Mouse (Mus musculus): ENCODE data around the gene Inmt. TPM values are rescaled to one million over a fixed set of nuclear protein-coding genes. Genes with fewer than 3 reads are reported as not detected.
A peak's percentile ranks its signal among the peaks of the same experiment; 100 is the strongest.

The Inmt gene
- polyA plus RNA-seq (2015; fragmentation: Nextera tagmentation; extraction: Ambion mirVana) = not detected in 2 replicates

DNA sequence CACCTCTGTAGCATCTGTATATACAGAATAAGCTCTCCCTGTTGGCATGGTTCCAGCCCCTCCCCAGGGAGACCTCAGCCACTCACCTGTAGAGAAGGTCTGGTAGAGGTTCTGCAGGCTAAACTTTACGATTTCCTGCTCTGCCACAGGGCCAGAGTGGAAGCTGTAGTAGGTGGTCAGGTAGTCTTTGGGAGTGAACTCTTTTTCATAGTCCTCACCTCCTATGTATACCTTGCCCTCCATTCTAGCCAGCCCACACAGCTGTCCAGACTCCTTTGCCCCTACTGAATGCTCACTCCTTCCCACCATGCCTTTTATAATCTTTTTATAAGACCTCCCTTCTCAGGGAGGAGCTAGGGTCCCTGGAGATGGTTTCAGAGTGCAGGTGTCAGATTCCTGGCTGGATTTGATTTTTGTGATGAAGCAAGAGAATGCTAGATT lies at the start of gene Inmt:
Inmt (minus strand) TSS at position 303 of the 441 bp plus-strand sequence.
- H3K27me3 ChIP-seq (replicated peaks) = peaks cover 43% of the 10 kb centered on the region

DNA sequence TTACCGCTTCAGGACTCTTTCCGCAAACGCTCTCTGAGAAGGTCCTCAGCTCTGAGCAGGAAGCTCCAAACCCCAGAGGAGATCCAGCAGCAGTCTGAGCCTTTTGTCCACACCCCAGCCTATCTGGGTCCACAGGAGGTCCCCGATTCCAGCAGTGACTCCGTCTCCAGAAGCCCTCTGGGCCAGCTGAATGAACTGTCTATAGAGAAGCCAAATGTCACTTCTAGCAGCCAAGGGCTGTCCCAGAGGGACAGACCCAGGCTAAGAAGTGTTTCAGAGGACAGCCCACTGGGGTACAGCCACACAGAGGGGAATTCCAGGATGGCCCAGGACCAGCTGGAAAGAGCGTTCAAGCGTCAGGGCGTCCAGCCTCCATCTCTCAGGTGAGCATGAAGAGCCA lies 49.1 kb upstream of the Inmt start:
- H3K9ac ChIP-seq (replicated peaks) = no peak overlapping the region
- no peak for ATAC-seq (ENCODE audit: low FRiP score)
- no peak overlapping the region for H3K4me2 ChIP-seq
- WGBS = 92% methylated on average over 8 of the region's 8 CpGs
- H3K4me3 ChIP-seq (replicated peaks) = no peak overlapping the region
- no peak overlapping the region for H3K27ac ChIP-seq (replicated peaks)
- no peaks in the 10 kb centered on the region for H3K27me3 ChIP-seq (replicated peaks)
- peaks cover 16% of the 10 kb centered on the region for H3K36me3 ChIP-seq
- no peaks in the 10 kb centered on the region for H3K4me1 ChIP-seq
- H3K9me3 ChIP-seq (replicated peaks) = no peaks in the 10 kb centered on the region

More for the DNA sequence above, at the start of gene Inmt:
- Histone ChIP-seq H3K9me3 (replicated peaks) (no peaks in the 10 kb centered on the region), H3K4me1 (no peaks in the 10 kb centered on the region), H3K4me2 (no peak within 1 kb of the TSS), H3K4me3 (replicated peaks) (no peak within 1 kb of the TSS), H3K36me3 (no peaks in the 10 kb centered on the region), H3K9ac (replicated peaks) (no peak within 1 kb of the TSS), H3K27ac (replicated peaks) (no peak within 1 kb of the TSS)
- no peak for ATAC-seq (ENCODE audit: low FRiP score)
- 73% methylated on average over 1 of the region's 1 CpGs for WGBS

DNA sequence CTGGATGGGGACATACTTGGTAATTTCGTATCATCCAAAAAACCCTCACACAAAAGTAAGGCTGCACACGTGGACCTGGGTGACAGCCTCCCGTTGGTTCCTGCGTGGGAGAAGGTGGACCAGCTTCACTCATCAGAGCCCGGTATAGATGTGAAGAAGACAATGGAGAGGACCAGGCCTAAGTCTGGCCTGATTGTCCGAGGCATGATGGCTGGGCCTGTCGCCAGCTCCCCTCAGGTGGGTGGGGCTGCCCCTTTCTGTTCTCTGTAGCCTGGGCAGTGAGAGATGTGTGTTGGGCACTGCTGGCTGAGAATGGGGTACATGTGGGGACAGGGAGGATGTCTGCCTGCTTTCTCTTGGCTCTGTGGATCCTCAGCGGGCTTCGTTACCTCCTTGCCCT lies 43.4 kb upstream of the Inmt start:
- H3K27ac ChIP-seq (replicated peaks) = no peak overlapping the region
- H3K36me3 ChIP-seq = peaks cover 17% of the 10 kb centered on the region
- no peak overlapping the region for H3K4me2 ChIP-seq
- H3K4me1 ChIP-seq = no peaks in the 10 kb centered on the region
- WGBS = 92% methylated on average over 9 of the region's 9 CpGs
- no peaks in the 10 kb centered on the region for H3K27me3 ChIP-seq (replicated peaks)
- ATAC-seq (ENCODE audit: low FRiP score) = no peak
- no peak overlapping the region for H3K9ac ChIP-seq (replicated peaks)
- H3K9me3 ChIP-seq (replicated peaks) = no peaks in the 10 kb centered on the region
- no peak overlapping the region for H3K4me3 ChIP-seq (replicated peaks)

DNA sequence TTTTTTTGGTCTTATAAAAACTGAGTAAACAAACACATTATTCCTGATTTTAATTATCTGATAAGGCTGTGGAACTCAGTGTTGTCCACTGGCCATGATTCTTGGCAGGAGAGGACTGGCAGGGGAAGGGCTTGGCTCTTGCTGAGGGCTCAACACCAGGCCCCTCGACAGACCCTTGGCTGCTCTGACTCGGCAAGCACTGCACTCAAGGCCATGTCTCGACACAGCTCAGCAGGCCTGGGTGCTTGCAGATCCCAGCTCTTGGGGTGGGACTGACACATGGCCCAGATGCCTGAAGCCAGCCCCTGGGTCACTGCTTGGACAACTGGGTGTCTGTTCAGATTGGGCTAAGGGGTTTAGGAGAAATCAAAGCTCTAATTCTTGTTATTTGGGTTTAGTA lies 39.7 kb upstream of the Inmt start:
- no peaks in the 10 kb centered on the region for H3K9me3 ChIP-seq (replicated peaks)
- ATAC-seq (ENCODE audit: low FRiP score) = no peak
- peaks cover 17% of the 10 kb centered on the region for H3K36me3 ChIP-seq
- H3K9ac ChIP-seq (replicated peaks) = no peak overlapping the region
- H3K4me3 ChIP-seq (replicated peaks) = no peak overlapping the region
- H3K27ac ChIP-seq (replicated peaks) = no peak overlapping the region
- no peaks in the 10 kb centered on the region for H3K4me1 ChIP-seq
- H3K4me2 ChIP-seq = no peak overlapping the region
- 82% methylated on average over 3 of the region's 3 CpGs for WGBS
- no peaks in the 10 kb centered on the region for H3K27me3 ChIP-seq (replicated peaks)

DNA sequence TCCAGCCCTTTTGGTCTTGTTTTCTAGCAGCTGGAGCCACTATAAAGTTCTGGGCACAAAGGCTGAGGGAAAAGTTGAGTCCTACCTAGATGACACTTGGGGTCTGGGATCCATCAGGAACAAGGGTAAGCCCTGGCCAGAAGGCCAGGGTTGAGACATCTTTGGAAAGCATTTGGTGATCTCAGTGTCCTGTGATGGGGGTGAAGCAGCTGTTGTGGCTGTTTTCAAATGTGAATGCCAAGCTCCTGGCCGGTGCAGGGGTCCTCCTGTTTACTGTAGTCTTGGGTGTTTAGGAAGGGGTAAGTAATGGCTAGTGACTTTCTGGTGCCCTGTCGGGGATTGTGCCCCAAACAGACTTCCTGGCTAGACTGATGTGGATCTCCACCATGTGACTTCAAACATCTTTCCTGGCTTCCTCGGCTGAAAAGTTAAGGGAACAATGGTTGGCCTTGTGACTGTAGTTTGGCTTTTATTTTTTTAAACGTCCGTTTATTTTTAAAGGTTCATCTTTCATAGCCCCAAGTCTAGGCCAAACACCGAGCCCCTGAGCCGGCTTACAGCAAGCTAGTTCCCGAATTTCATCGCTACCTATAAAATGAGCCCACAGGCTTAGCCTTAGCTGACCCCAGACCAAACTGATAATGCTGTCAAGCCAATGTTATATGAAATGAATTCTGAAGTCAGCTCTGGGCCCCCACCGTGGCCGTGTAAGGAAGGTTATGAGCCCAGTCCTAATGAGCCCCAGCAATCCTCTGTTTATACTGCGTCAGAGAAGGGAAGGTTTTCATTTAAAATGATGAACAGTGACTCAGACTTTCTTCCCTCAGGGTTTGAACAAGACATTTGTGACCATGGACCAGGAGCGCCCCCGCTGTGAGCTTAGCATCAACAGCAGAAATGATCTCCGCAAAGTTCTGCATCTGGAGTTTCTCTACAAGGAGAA lies 35.9 kb upstream of the Inmt start:
- no peak overlapping the region for H3K27ac ChIP-seq (replicated peaks)
- H3K4me2 ChIP-seq = no peak overlapping the region
- H3K27me3 ChIP-seq (replicated peaks) = no peaks in the 10 kb centered on the region
- H3K36me3 ChIP-seq = 0 out of 2 replicates have a peak, but pooled peaks cover 3% of the 10 kb centered on the region
- no peak overlapping the region for H3K4me3 ChIP-seq (replicated peaks)
- no peak overlapping the region for H3K9ac ChIP-seq (replicated peaks)
- 82% methylated on average over 15 of the region's 15 CpGs for WGBS
- no peaks in the 10 kb centered on the region for H3K4me1 ChIP-seq
- no peaks in the 10 kb centered on the region for H3K9me3 ChIP-seq (replicated peaks)
- no peak for ATAC-seq (ENCODE audit: low FRiP score)

DNA sequence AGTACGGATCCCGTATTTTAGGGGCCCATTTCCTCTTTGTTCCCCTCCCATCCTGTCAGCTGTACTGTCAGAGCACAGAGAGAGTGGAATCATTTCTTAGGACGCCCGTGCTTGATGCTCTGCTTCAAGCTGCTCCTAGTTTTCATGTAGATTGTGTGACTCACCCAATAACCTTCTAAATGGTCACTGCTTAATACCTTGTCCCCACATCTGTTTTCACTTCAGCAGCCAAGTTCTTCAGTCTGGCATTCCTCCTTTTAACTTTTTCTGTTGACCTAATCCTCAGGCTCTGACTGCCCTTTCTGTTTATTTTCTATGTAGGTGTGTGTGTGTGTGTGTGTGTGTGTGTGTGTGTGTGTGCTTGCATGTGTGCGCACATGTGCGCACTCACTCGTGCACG lies 32.9 kb upstream of the Inmt start:
- no peak for ATAC-seq (ENCODE audit: low FRiP score)
- Histone ChIP-seq H3K4me2 (no peak overlapping the region), H3K4me3 (replicated peaks) (no peak overlapping the region), H3K27me3 (replicated peaks) (no peaks in the 10 kb centered on the region), H3K9me3 (replicated peaks) (no peaks in the 10 kb centered on the region), H3K4me1 (peaks cover 18% of the 10 kb centered on the region), H3K27ac (replicated peaks) (no peak overlapping the region), H3K9ac (replicated peaks) (no peak overlapping the region), H3K36me3 (0 out of 2 replicates have a peak, but pooled peaks cover under 1% of the 10 kb centered on the region)
- 93% methylated on average over 8 of the region's 8 CpGs for WGBS

DNA sequence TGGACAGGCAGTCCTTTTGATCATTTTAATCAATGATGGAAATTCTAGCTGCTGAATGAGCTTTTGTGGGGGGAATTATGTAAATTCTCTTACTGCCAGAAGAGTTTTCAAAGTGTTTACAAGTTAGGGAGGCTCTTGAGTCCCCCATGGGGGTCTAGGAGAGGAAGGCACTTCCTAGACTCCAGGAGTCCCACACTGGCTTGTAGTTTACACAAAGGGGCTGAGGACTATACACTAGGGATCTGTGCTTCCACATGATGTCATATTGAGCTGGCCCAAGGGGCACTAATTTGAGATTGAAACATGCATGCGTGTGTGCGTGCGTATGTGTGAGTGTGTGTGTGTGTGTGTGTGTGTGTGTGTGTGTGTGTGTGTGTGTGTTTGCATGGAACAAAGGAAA lies 29.1 kb upstream of the Inmt start:
- H3K27ac ChIP-seq (replicated peaks) = peak overlapping the region; percentile 93
- H3K4me2 ChIP-seq = peak overlapping the region; percentile 71
- no peaks in the 10 kb centered on the region for H3K27me3 ChIP-seq (replicated peaks)
- peak overlapping the region; percentile 58 for H3K9ac ChIP-seq (replicated peaks)
- peak overlapping the region; percentile 61 for H3K4me3 ChIP-seq (replicated peaks)
- no peaks in the 10 kb centered on the region for H3K36me3 ChIP-seq
- H3K9me3 ChIP-seq (replicated peaks) = no peaks in the 10 kb centered on the region
- ATAC-seq (ENCODE audit: low FRiP score) = peak; percentile 43; the same call in 1 of the 2 replicates
- H3K4me1 ChIP-seq = peaks cover 22% of the 10 kb centered on the region
- WGBS = 63% methylated on average over 3 of the region's 3 CpGs

DNA sequence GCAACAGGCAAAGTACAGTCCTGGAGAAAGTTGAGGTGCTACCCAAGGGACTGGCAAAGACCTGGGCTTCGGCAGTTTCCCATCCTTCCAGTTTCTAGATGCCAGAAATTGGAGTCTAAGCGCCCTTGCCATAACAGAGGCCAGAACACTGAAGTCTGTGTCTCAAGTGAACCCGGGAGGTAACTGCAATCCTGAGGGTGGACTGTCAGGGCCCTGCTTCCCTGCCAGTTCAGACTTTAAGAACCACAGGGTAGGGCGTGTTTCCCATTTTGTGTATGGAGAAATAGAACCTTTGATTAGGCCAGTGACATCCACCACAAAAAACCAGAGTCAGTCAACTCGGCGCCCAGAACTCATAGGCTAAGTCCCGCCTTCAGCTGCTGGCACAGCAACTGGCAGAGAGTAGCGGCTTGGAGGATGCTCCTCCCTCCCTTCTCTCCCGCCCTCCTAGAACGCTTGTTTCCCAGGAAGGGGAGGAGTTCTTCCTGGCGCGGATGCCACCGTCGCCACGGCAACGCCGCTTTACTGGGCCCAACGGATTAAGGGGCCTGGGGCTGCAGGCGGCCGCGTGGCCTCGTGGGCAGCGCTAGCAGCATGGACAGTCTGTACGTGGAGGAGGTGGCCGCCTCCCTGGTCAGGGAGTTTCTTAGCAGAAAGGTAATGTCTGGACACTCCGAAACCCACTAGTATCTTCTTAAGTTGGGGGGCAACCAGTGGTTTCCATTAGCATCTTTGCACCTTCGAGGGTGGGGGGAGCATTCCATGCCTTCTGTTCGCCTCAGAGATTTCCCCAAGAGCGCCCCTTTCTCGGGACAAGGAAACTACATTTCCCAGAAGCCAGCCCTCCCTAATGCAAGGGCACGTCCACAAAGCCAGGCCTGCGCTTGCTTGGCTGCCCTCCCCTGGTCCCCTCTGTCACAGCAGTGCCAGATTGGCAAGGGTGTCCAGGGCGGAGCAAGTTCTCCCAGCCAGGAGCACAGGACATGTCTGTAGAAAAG lies 28.4 kb upstream of the Inmt start, which contains the start of gene Mindy4:
Mindy4 (plus strand) TSS at position 471 of the 998 bp plus-strand sequence.
- peak; percentile 98 for ATAC-seq (ENCODE audit: low FRiP score)
- Histone ChIP-seq H3K4me3 (replicated peaks) (peak within 1 kb of the TSS; percentile 61), H3K27ac (replicated peaks) (peak within 1 kb of the TSS; percentile 93), H3K9me3 (replicated peaks) (no peaks in the 10 kb centered on the region), H3K4me2 (peak within 1 kb of the TSS; percentile 71), H3K36me3 (no peaks in the 10 kb centered on the region), H3K4me1 (peaks cover 22% of the 10 kb centered on the region), H3K27me3 (replicated peaks) (no peaks in the 10 kb centered on the region), H3K9ac (replicated peaks) (peak within 1 kb of the TSS; percentile 58)
- WGBS = 4% methylated on average over 32 of the region's 33 CpGs

DNA sequence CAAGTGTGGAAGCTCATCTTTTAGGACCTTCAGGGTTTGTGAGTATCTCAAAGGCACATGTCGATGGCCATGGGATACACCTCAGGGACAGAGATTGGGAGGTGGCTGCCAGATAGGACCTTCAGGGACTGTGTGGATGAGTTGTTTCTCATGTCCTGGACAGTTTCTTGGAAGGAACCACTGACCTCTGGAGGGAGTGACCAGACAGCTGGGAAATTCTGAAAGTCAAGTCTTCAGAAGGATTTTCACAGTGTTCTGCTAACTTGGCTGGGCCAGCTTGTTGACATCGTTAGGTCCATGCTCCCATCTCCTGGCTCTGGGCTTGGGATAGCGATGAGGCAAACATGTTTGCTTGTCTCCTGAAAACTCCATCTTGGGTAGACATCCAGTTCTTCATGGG lies 24.2 kb upstream of the Inmt start:
- Histone ChIP-seq H3K36me3 (no peaks in the 10 kb centered on the region), H3K4me1 (peaks cover 12% of the 10 kb centered on the region), H3K4me2 (no peak overlapping the region), H3K9ac (replicated peaks) (no peak overlapping the region), H3K27ac (replicated peaks) (no peak overlapping the region), H3K9me3 (replicated peaks) (no peaks in the 10 kb centered on the region), H3K4me3 (replicated peaks) (no peak overlapping the region), H3K27me3 (replicated peaks) (no peaks in the 10 kb centered on the region)
- 94% methylated on average over 3 of the region's 3 CpGs for WGBS
- no peak for ATAC-seq (ENCODE audit: low FRiP score)

DNA sequence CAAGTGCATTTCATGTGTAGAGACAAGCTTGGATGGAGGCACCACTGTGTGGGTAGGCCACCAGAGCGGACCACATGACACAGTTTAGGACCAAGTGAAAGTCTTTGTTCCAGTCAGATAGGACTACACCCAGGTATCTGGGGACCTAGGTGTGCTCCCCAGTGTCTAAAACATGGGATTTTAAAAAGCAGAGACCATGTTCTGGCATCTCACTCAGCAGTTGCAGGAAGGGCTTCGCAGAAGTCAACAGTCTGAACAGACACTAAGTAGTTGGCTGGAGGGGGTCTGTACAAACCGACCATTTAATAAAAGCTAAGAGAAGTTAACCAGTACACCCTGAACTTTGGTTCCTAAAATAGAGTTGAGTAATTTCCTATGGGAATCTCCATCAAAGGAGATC lies 18.3 kb upstream of the Inmt start:
- Histone ChIP-seq H3K9ac (replicated peaks) (no peak overlapping the region), H3K4me1 (no peaks in the 10 kb centered on the region), H3K27me3 (replicated peaks) (no peaks in the 10 kb centered on the region), H3K36me3 (no peaks in the 10 kb centered on the region), H3K4me3 (replicated peaks) (no peak overlapping the region), H3K4me2 (no peak overlapping the region), H3K9me3 (replicated peaks) (no peaks in the 10 kb centered on the region), H3K27ac (replicated peaks) (no peak overlapping the region)
- ATAC-seq (ENCODE audit: low FRiP score) = no peak
- WGBS = 98% methylated on average over 3 of the region's 3 CpGs

DNA sequence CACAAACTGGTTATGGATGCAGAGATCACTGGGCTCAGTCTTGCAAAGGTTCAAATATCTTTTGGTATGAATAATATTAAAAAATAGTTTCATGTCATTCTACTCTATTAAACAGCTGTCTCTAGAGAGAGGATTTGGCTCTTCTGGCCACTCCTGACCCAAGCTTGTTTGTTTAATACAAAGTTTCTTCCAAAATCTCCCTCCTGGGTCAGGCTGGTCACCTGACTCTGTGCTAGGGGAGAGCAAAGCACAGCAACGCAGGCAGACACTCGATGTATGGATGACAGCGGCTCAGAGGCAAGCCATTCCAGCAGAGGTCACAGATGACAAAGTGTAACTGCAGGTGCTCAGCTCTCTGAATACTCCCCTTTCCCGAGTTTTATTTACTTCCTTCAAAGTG lies 16.7 kb upstream of the Inmt start:
- H3K9ac ChIP-seq (replicated peaks) = no peak overlapping the region
- no peak overlapping the region for H3K4me3 ChIP-seq (replicated peaks)
- H3K36me3 ChIP-seq = no peaks in the 10 kb centered on the region
- no peaks in the 10 kb centered on the region for H3K4me1 ChIP-seq
- H3K9me3 ChIP-seq (replicated peaks) = no peaks in the 10 kb centered on the region
- ATAC-seq (ENCODE audit: low FRiP score) = no peak
- H3K27me3 ChIP-seq (replicated peaks) = no peaks in the 10 kb centered on the region
- H3K4me2 ChIP-seq = no peak overlapping the region
- WGBS = 72% methylated on average over 4 of the region's 4 CpGs
- H3K27ac ChIP-seq (replicated peaks) = no peak overlapping the region
